Mouse (Mus musculus) retina, embryonic 14.5 days (tissue): ENCODE measurements around the gene 6030445D17Rik.

ENCODE experiments used
- DNase-seq: peaks from one replicate; pipeline ENCODE4 v3.0.0-alpha.2; 2015; ENCODE audit warnings: low spot score

Gene 6030445D17Rik

GRCm38 (mm10) chr4:136462086-136462838 lies at the start of gene 6030445D17Rik:
6030445D17Rik (plus strand) TSS chr4:136462250.
- DNase-seq: peak; percentile 59

GRCm38 (mm10) chr4:136415477-136415876 lies 46.6 kb upstream of the 6030445D17Rik start:
- no peak for DNase-seq

- peak; percentile 51 for DNase-seq
Observed at GRCm38 (mm10) chr4:136418962-136419361, 43.1 kb upstream of the 6030445D17Rik start.

- DNase-seq: peak; percentile 59
Observed at GRCm38 (mm10) chr4:136419386-136419785, 42.7 kb upstream of the 6030445D17Rik start.

GRCm38 (mm10) chr4:136423224-136423623 lies 38.8 kb upstream of the 6030445D17Rik start, which contains the start of gene Htr1d:
Htr1d (plus strand) TSS chr4:136423524.
- DNase-seq: no peak

GRCm38 (mm10) chr4:136424120-136424999 lies 37.7 kb upstream of the 6030445D17Rik start:
- DNase-seq: peak; percentile 40

- peak; percentile 32 for DNase-seq
Observed at GRCm38 (mm10) chr4:136425000-136425288, 37.1 kb upstream of the 6030445D17Rik start.

GRCm38 (mm10) chr4:136430609-136431375 lies 31.3 kb upstream of the 6030445D17Rik start:
- DNase-seq: no peak

- peak; percentile 96 for DNase-seq
Observed at GRCm38 (mm10) chr4:136431376-136431693, 30.7 kb upstream of the 6030445D17Rik start.

GRCm38 (mm10) chr4:136434029-136434428 lies 28.0 kb upstream of the 6030445D17Rik start:
- DNase-seq: no peak

- no peak for DNase-seq
Observed at GRCm38 (mm10) chr4:136439106-136439505, 22.9 kb upstream of the 6030445D17Rik start.

GRCm38 (mm10) chr4:136441354-136442043 lies 20.6 kb upstream of the 6030445D17Rik start:
- no peak for DNase-seq

GRCm38 (mm10) chr4:136444561-136444960 lies 17.5 kb upstream of the 6030445D17Rik start:
- DNase-seq: no peak

GRCm38 (mm10) chr4:136449795-136450194 lies 12.3 kb upstream of the 6030445D17Rik start:
- DNase-seq: no peak

- no peak for DNase-seq
Observed at GRCm38 (mm10) chr4:136450271-136450670, 11.8 kb upstream of the 6030445D17Rik start.

GRCm38 (mm10) chr4:136451564-136451963 lies 10.5 kb upstream of the 6030445D17Rik start:
- DNase-seq: no peak

- no peak for DNase-seq
Observed at GRCm38 (mm10) chr4:136452286-136452685, 9.8 kb upstream of the 6030445D17Rik start.

GRCm38 (mm10) chr4:136452792-136453191 lies 9.3 kb upstream of the 6030445D17Rik start:
- DNase-seq: no peak

- peak; percentile 91 for DNase-seq
Observed at GRCm38 (mm10) chr4:136454850-136455260, 7.2 kb upstream of the 6030445D17Rik start.

GRCm38 (mm10) chr4:136456516-136457218 lies 5.4 kb upstream of the 6030445D17Rik start:
- DNase-seq: no peak

GRCm38 (mm10) chr4:136458276-136458675 lies 3.8 kb upstream of the 6030445D17Rik start:
- no peak for DNase-seq
